Mouse (Mus musculus) thymus, adult 2 months (tissue): Measurements from ENCODE around the gene Epha1. TPM values are rescaled to one million over a fixed set of nuclear protein-coding genes. Genes with fewer than 3 reads are reported as not detected.

Experiments
- DNase-seq: peaks from one replicate; pipeline ENCODE4 v3.0.0; 2021
- H3K27ac ChIP-seq: fragments of 200-500 bp; 2 replicates; pipeline ENCODE4 v1.5.1; 2012; ENCODE audit warnings: low read length, control low read depth; ENCODE audit not compliant: control insufficient read depth, insufficient read depth
- H3K27me3 ChIP-seq: fragments of 200-500 bp; 2 replicates; pipeline ENCODE4 v1.6.1; 2012; ENCODE audit warnings: mild to moderate bottlenecking, low read length, moderate library complexity, mixed read lengths; ENCODE audit not compliant: control insufficient read depth, insufficient read depth
- H3K36me3 ChIP-seq: fragments of 200-500 bp; 2 replicates; pipeline ENCODE4 v1.6.1; 2012; ENCODE audit warnings: mild to moderate bottlenecking, low read length, moderate library complexity; ENCODE audit not compliant: control insufficient read depth, insufficient read depth
- H3K4me1 ChIP-seq: fragments of 200-500 bp; replicated peaks from 2 replicates; pipeline ENCODE4 v1.6.1; 2012; ENCODE audit warnings: low read length; ENCODE audit not compliant: control insufficient read depth, insufficient read depth
- H3K4me3 ChIP-seq: fragments of 200-500 bp; 2 replicates; pipeline ENCODE4 v1.5.1; 2012; ENCODE audit warnings: mild to moderate bottlenecking, low read length, control low read depth, moderate library complexity; ENCODE audit not compliant: control insufficient read depth, insufficient read depth
- CTCF ChIP-seq: fragments of 200-500 bp; IDR thresholded peaks from 2 replicates; pipeline ENCODE4 v1.5.1; 2012; ENCODE audit warnings: mild to moderate bottlenecking, control low read depth, low read length, moderate library complexity, borderline replicate concordance; ENCODE audit not compliant: control insufficient read depth, poor library complexity, insufficient read depth; ENCODE audit errors: extremely low read depth
- POLR2A ChIP-seq: fragments of 200-500 bp; IDR thresholded peaks from 2 replicates; pipeline ENCODE4 v1.6.1; 2012; ENCODE audit warnings: mild to moderate bottlenecking, low read length, control low read depth, moderate library complexity; ENCODE audit not compliant: control insufficient read depth, poor library complexity, insufficient read depth; ENCODE audit errors: extremely low read depth
- WGBS: fragments of 180-500 bp; shearing (Covaris S2); methylation state at CpG from one replicate; pipeline ENCODE4 v1.1.7; 2018; 5-methylcytosine and 5-hydroxymethylcytosine counted together
- polyA plus RNA-seq: library from polyadenylated mRNA; depleted of rRNA; stranded (reverse); fragments of >200 nt; gene quantifications from 2 replicates; pipeline ENCODE4 v1.2.3, GENCODE M21; 2012

The Epha1 gene
- polyA plus RNA-seq, 1 experiment: 4.7 TPM

DNA sequence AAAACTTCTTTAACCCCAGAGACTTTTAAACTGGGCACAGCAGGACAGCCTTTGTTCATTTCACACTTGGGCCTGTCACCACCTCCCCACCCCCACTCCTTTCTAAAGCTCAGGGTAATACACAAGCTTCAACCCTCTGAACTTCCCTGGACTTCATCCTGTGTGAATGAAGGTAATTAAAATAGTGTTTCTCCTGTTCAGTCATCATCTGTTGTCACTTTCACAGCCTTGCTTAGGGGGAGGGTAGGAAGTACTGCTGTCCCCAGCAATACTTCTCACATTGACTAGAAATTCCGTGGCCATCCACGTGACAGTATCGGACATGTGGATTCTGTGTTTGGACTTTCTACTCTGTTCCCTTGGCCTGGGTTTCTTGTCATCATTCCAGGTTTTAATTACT lies 3.2 kb downstream of the Epha1 start:
- Histone ChIP-seq H3K4me3 (no peak overlapping the region), H3K27ac (no peak overlapping the region), H3K36me3 (no peaks in the 10 kb centered on the region), H3K4me1 (peaks cover 3% of the 10 kb centered on the region), H3K27me3 (no peaks in the 10 kb centered on the region)
- WGBS: 96% methylated on average over 3 of the region's 3 CpGs
- no peak for TF ChIP-seq CTCF
- no peak for TF ChIP-seq POLR2A
- no peak for DNase-seq

DNA sequence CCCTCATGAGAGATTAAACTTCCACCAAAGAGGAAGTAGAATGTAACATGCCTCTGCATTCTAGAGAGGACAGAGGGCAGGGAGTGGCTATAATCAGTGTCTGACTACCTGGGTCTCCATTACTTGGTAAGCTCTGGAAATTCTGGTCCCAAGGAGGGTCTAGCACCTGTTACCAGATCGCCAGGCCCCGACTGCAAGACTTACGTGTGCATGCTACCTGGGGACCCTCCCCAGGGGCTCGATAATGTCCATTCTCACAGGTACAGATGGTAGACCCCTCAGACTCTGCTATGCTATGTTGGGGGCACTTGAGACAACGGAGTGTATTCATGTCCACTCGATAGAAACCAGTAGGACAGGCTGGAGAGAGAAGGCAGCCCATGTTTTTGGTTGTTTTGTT lies 7.9 kb downstream of the Epha1 start:
- Histone ChIP-seq H3K4me1 (no peaks in the 10 kb centered on the region), H3K36me3 (no peaks in the 10 kb centered on the region)

DNA sequence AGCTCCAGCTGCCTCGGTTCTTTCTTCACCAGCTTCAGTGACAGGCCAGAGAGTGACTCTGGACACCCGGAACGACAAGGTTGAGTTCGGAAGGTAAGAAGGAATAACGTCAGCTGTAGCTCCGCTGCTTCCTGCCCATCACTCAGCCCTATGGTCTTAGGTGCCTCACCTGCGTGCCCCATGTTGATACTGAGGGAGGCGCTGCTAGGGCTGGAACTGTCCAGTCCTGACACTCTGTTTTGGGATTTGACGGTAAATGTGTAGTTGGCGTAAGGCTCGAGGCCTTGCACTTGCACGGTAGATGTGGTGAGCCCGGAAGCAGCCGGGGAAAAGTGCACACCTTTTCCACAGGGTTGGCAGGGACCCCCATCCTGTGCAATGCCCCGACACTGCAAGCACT lies 8.5 kb downstream of the Epha1 start:
- H3K4me1 ChIP-seq: no peaks in the 10 kb centered on the region
- TF ChIP-seq CTCF (no peak), POLR2A (no peak)
- no peak overlapping the region for H3K27ac ChIP-seq
- DNase-seq: no peak
- 96% methylated on average over 15 of the region's 15 CpGs for WGBS
- H3K27me3 ChIP-seq: no peaks in the 10 kb centered on the region
- no peak overlapping the region for H3K4me3 ChIP-seq
- no peaks in the 10 kb centered on the region for H3K36me3 ChIP-seq

More for the DNA sequence above, 7.9 kb downstream of the Epha1 start:
- no peaks in the 10 kb centered on the region for H3K27me3 ChIP-seq
- WGBS: 97% methylated on average over 6 of the region's 6 CpGs
- TF ChIP-seq CTCF (no peak), POLR2A (no peak)
- no peak for DNase-seq
- H3K27ac ChIP-seq: no peak overlapping the region
- no peak overlapping the region for H3K4me3 ChIP-seq

DNA sequence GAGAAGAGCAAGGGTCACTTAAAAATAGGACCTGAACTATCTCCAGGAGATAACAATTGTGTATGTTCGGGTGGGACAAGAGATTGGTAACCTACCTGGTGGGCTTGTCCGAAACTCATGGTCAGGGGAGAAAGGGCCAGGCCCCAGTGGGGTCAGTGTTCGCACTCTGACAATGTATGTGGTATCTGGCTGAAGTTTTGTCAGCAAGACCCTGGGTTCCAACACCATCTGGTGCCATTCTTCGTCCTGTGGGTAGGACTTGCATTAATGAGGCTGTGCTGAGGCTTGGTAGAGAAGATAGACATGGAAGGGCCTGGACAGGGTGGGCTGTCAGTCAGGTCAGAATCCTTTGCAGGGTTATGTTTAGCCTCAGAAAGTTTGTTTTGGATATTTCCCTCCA lies 9.0 kb downstream of the Epha1 start:
- H3K4me1 ChIP-seq: no peaks in the 10 kb centered on the region
- H3K4me3 ChIP-seq: no peak overlapping the region
- DNase-seq: no peak
- H3K27me3 ChIP-seq: no peaks in the 10 kb centered on the region
- H3K36me3 ChIP-seq: peaks cover 4% of the 10 kb centered on the region
- TF ChIP-seq POLR2A: no peak
- H3K27ac ChIP-seq: no peak overlapping the region
- WGBS: 95% methylated on average over 4 of the region's 4 CpGs

DNA sequence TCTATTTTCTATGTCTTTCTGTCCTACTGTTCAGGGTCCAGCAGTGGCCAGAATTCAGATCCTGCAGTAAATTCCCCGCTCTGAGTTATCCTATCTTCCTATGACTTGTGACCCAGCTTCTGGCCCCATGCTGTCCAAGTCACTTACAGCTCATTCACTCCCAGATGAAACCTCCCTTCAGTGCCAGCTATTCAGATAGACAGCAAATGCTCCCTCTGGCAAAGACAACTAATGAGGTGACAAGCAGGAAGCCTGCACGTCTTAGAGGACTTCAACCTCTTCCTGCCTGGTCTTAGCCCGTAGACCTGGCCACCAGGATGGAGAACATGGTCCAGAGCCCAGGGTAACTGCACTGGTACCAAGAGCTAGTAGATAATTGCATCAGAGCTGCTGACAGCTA lies 10.1 kb downstream of the Epha1 start:
- H3K27me3 ChIP-seq: no peaks in the 10 kb centered on the region
- WGBS: 68% methylated on average over 3 of the region's 3 CpGs
- no peak for DNase-seq
- TF ChIP-seq POLR2A (no peak), CTCF (no peak)
- no peak overlapping the region for H3K4me3 ChIP-seq
- H3K36me3 ChIP-seq: peaks cover 12% of the 10 kb centered on the region
- H3K4me1 ChIP-seq: no peaks in the 10 kb centered on the region
- H3K27ac ChIP-seq: no peak overlapping the region

DNA sequence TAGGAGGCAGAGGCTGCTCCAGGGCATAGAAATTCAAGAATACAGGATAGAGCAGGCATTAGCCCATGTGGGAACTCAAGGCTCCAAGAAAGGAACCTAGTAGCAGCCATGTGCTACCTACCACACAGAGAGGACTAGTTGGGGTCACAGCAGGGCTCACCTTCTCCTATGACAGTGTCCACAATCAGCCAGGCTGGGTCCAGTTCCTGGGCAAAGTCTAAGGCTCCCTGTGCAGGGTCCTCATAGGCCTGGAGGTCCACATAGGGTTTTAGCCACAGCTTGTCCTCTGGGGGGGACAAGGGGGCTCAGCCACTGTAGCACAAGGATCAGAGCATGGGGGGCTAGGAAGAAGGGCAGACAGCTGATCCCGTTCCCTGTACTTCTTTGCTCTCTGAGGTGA lies 10.6 kb downstream of the Epha1 start:
- no peaks in the 10 kb centered on the region for H3K4me1 ChIP-seq
- peaks cover 17% of the 10 kb centered on the region for H3K36me3 ChIP-seq
- no peak for TF ChIP-seq CTCF
- no peak for DNase-seq
- WGBS: 96% methylated on average over 1 of the region's 1 CpGs
- H3K27me3 ChIP-seq: no peaks in the 10 kb centered on the region
- H3K27ac ChIP-seq: no peak overlapping the region
- no peak overlapping the region for H3K4me3 ChIP-seq

DNA sequence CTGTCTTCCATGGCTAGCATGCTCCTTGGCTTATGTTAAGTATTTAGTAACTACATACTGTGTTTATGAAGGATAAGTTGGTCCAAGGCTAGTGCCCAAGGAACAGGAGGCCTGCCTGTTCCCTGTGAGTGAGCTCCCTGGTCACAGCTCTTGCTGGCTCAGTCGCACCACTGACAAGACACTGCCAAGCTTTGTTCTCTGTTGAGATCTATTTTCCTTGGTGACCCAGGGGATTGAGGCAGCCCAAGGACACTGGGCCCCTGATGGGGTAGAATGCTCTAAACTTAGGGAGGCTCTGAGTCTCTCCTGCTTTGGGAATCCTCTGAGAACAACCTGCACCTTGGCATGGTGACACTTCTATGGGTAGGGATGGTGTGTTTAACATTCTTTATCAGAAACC lies 11.0 kb downstream of the Epha1 start:
- Histone ChIP-seq H3K4me3 (no peak overlapping the region), H3K4me1 (no peaks in the 10 kb centered on the region), H3K27me3 (no peaks in the 10 kb centered on the region), H3K36me3 (peaks cover 21% of the 10 kb centered on the region), H3K27ac (no peak overlapping the region)
- no peak for TF ChIP-seq POLR2A
- TF ChIP-seq CTCF: no peak
- WGBS: 94% methylated on average over 1 of the region's 1 CpGs
- DNase-seq: no peak
